Mouse (Mus musculus) stomach, embryonic 14.5 days (tissue): ENCODE measurements around the gene Hand2. TPM values are rescaled to one million over a fixed set of nuclear protein-coding genes. Genes with fewer than 3 reads are reported as not detected.

ENCODE experiments used
- ATAC-seq: fragments of 200-750 bp; cut with Nextera tagmentation; 2 replicates; pipeline ENCODE4 v1.8.0; 2017; ENCODE audit warnings: low read depth, moderate TSS enrichment; ENCODE audit not compliant: insufficient number of reproducible peaks, insufficient read depth, low FRiP score
- H3K27ac ChIP-seq: fragments of 300-500 bp; sonication (generic); 2 replicates; pipeline ENCODE4 v1.5.1; 2014; ENCODE audit warnings: mild to moderate bottlenecking, low read length, moderate library complexity, mixed read lengths
- H3K27me3 ChIP-seq: fragments of 300-500 bp; sonication (generic); 2 replicates; pipeline ENCODE4 v1.6.1; 2014; ENCODE audit warnings: low read length, control low read depth, mixed read lengths; ENCODE audit not compliant: control insufficient read depth, insufficient read depth
- H3K36me3 ChIP-seq: fragments of 300-500 bp; sonication (generic); 2 replicates; pipeline ENCODE4 v1.6.1; 2014; ENCODE audit warnings: mild to moderate bottlenecking, control low read depth, low read length, moderate library complexity, mixed read lengths; ENCODE audit not compliant: control insufficient read depth, insufficient read depth
- H3K4me1 ChIP-seq: fragments of 300-500 bp; sonication (generic); 2 replicates; pipeline ENCODE4 v1.6.1; 2014; ENCODE audit warnings: low read length, control low read depth, mixed read lengths; ENCODE audit not compliant: control insufficient read depth, insufficient read depth
- H3K4me2 ChIP-seq: fragments of 300-500 bp; sonication (generic); replicated peaks from 2 replicates; pipeline ENCODE4 v1.6.1; 2014; ENCODE audit warnings: low read depth, low read length, control low read depth
- H3K4me3 ChIP-seq: fragments of 300-500 bp; sonication (generic); 2 replicates; pipeline ENCODE4 v1.5.1; 2014; ENCODE audit warnings: low read depth, low read length, control low read depth
- H3K9ac ChIP-seq: fragments of 300-500 bp; sonication (generic); replicated peaks from 2 replicates; pipeline ENCODE4 v1.6.1; 2014; ENCODE audit warnings: low read depth, mild to moderate bottlenecking, control low read depth, low read length, moderate library complexity, mixed read lengths
- H3K9me3 ChIP-seq: fragments of 300-500 bp; sonication (generic); 2 replicates; pipeline ENCODE4 v1.6.1; 2016; ENCODE audit warnings: low read depth, low read length, control low read depth; ENCODE audit not compliant: control insufficient read depth
- WGBS: fragments of 180-500 bp; shearing (Covaris S2); extraction: QIAGEN DNeasy Blood & Tissue Kit; methylation state at CpG from one replicate; pipeline ENCODE4 v1.1.7; 2014; 5-methylcytosine and 5-hydroxymethylcytosine counted together
- polyA plus RNA-seq: library from polyadenylated mRNA; unstranded; fragments of >200 nt; fragmentation: Nextera tagmentation; extraction: Ambion mirVana; gene quantifications from 2 replicates; pipeline ENCODE4 v1.2.1, GENCODE M21; 2014

The Hand2 gene
- polyA plus RNA-seq, 1 experiment from 2014 or later, result 17.7 TPM

DNA sequence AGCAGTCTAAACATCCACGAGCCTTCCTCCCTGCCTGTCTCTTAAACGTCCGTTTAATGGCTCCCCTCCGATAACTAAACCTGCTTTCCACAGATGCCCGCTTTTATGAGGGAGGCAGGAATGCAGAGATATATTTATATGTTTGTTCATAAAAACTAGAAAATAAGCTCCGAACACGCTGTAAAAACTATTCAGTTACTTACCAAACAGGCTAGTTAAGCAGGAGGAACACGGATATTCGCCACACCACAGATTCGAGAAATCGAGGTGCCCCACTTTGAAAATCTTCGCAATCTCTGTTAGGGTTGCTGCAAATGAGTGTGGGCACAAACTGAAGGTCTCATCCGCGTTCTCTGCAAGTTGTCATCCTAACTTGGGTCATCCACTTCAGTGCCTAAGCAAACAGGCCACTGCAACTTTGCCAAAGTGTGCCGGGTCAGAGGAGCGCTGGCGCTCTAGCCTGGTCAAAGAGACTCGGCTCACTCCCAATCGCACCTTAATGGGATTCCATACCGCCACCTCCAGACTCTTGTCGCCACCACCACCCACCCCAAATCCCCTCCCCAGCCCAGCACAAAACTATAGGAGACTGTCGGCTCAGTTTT lies 700 bp upstream of the Hand2 start:
- ATAC-seq, result no peak
- WGBS, result 5% methylated on average over 22 of the region's 22 CpGs
- H3K27ac ChIP-seq, result peak overlapping the region; percentile 58
- H3K27me3 ChIP-seq, result 0 out of 2 replicates have a peak, but pooled peaks cover 7% of the 10 kb centered on the region
- H3K4me1 ChIP-seq, result 0 out of 2 replicates have a peak, but pooled peaks cover 3% of the 10 kb centered on the region
- peak overlapping the region; percentile 66 for H3K4me3 ChIP-seq
- peak overlapping the region; percentile 40 for H3K9ac ChIP-seq
- no peaks in the 10 kb centered on the region; the same call in 1 of the 2 replicates for H3K36me3 ChIP-seq
- peak overlapping the region; percentile 55 for H3K4me2 ChIP-seq
- no peaks in the 10 kb centered on the region for H3K9me3 ChIP-seq

DNA sequence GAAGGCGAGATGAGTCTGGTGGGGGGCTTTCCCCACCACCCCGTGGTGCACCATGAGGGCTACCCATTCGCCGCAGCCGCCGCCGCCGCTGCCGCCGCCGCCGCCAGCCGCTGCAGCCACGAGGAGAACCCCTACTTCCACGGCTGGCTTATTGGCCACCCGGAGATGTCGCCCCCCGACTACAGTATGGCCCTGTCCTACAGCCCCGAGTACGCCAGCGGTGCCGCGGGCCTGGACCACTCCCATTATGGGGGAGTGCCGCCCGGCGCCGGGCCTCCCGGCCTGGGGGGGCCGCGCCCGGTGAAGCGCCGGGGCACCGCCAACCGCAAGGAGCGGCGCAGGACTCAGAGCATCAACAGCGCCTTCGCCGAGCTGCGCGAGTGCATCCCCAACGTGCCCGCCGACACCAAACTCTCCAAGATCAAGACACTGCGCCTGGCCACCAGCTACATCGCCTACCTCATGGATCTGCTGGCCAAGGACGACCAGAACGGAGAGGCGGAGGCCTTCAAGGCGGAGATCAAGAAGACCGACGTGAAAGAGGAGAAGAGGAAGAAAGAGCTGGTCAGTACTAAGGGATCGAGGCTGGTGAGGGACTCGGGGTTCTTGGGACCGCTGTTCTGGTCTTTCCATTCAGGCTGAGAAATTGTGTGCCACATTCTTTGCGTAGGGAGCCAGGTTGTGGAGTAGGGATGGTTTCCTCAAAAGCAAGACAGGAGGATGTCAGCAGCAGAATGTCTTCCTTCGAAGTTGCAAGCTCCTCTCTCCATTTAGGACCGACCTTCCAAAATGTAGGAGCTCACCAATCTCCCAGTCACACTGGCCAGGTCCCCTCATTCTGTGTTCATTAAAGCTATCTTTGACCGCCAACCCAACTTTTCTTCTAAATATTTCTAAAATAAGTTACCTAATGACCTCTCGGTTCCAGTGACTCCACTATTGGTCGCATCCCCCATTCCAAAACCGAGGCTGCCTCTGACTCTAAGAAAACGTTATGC lies 1.4 kb downstream of the Hand2 start:
- no peaks in the 10 kb centered on the region for H3K9me3 ChIP-seq
- peak overlapping the region; percentile 95 for H3K27ac ChIP-seq
- no peaks in the 10 kb centered on the region; the same call in 1 of the 2 replicates for H3K36me3 ChIP-seq
- H3K4me3 ChIP-seq, result peak overlapping the region; percentile 66
- WGBS, result under 1% methylated on average over 61 of the region's 64 CpGs
- no peak for ATAC-seq
- peaks cover 3% of the 10 kb centered on the region; the same call in 1 of the 2 replicates for H3K4me1 ChIP-seq
- H3K9ac ChIP-seq, result peak overlapping the region; percentile 95
- peaks cover 18% of the 10 kb centered on the region; the same call in 1 of the 2 replicates for H3K27me3 ChIP-seq
- H3K4me2 ChIP-seq, result peak overlapping the region; percentile 55

DNA sequence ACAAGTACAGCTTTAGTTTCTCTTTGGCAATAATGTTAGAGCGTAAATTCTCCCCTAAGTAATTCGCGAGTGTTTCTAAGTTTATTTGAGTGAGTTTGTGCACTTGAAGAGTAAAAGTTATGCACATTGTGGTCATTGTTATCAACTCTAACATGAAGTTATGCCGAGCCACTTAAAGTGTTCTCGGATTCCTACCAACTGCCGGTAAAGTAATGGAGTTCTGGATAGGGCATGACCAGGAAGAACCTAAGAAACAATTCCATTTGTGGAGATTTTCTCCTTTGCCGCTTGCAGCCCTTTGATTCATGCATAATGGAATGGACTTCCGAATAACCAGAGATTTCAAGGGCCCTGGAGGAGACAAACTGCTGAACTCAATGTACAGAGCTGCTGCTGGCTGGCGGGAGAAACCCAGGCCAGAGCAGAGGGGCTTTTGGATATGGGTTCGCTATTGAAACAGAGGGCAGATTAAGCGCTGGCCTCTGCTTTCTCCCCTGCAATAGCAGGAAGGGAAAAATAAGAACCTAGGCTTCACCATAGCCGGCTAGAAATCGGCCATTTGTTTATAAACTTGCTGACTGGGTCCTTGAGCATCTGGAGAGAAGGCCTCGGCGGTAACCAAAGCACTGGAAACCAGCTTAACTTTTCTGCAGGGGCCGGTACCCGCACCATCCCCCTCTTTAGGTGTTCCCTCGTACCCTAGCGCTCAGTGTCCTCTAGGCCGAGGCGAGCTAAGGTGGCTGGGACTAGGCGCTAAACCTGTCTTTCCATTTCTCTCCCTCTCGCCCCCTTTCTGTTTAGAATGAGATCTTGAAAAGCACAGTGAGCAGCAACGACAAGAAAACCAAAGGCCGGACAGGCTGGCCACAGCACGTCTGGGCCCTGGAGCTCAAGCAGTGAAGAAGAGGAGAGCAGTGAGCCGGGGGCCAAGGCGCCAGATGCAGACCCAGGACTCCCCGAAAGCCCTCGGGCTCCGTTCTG lies 2.5 kb downstream of the Hand2 start:
- H3K27ac ChIP-seq, result peak overlapping the region; percentile 95
- H3K9ac ChIP-seq, result peak overlapping the region; percentile 95
- H3K4me2 ChIP-seq, result peak overlapping the region; percentile 55
- H3K9me3 ChIP-seq, result no peaks in the 10 kb centered on the region
- WGBS, result 5% methylated on average over 31 of the region's 31 CpGs
- H3K27me3 ChIP-seq, result peaks cover 17% of the 10 kb centered on the region; the same call in 1 of the 2 replicates
- H3K4me3 ChIP-seq, result peak overlapping the region; percentile 66
- H3K36me3 ChIP-seq, result no peaks in the 10 kb centered on the region; the same call in 1 of the 2 replicates
- no peak for ATAC-seq
- H3K4me1 ChIP-seq, result peaks cover 2% of the 10 kb centered on the region; the same call in 1 of the 2 replicates

DNA sequence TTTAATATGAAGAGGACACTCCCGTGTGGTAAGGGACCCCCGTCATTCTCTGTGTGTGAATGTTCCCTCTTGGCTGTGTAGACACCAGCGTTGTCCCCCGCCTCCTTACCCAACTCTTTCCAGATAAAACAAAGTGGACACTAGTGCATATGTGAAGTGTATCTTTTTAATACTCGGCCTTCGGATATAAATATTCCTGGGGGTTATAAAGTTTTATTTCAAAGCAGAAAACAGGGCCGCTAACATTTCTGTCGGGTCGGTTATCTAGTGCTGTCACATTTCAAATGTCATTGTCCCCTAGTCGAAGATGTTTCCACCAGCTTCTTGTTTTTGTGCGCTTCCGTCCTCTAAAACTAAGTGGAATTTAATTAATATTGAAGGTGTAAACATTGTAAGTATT lies 3.3 kb downstream of the Hand2 start:
- Histone ChIP-seq H3K4me3 (peak overlapping the region; percentile 66), H3K9ac (peak overlapping the region; percentile 95), H3K27ac (peak overlapping the region; percentile 95), H3K4me2 (peak overlapping the region; percentile 55), H3K36me3 (no peaks in the 10 kb centered on the region; the same call in 1 of the 2 replicates), H3K9me3 (no peaks in the 10 kb centered on the region), H3K4me1 (peaks cover 9% of the 10 kb centered on the region; the same call in 1 of the 2 replicates), H3K27me3 (peaks cover 15% of the 10 kb centered on the region)
- 15% methylated on average over 12 of the region's 12 CpGs for WGBS
- no peak for ATAC-seq

DNA sequence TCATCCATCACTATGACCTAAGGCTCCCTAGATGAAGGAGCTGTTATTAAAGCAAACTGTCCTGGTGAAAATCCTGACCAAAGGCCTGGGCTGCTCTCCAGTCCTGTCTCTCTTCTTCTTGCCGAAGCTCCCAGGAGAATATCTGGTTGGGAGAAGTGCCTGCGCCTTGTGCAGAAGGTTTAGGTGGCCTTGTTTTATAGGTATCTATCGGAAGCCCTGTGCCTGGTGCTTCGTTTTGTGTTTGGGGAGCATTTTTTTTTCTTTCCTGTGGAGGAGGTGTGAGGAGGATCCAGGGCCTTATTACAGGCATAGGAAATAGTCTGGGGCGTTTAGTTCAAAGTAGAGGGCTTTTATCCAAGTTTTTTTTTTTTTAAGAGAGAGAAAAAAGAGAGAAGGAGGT lies 3.9 kb downstream of the Hand2 start:
- peaks cover 18% of the 10 kb centered on the region for H3K27me3 ChIP-seq
- peak overlapping the region; percentile 55 for H3K4me2 ChIP-seq
- H3K27ac ChIP-seq, result peak overlapping the region; percentile 85; the same call in 1 of the 2 replicates
- peaks cover 9% of the 10 kb centered on the region; the same call in 1 of the 2 replicates for H3K4me1 ChIP-seq
- WGBS, result 16% methylated on average over 5 of the region's 5 CpGs
- no peaks in the 10 kb centered on the region for H3K9me3 ChIP-seq
- ATAC-seq, result no peak
- peak overlapping the region; percentile 66 for H3K4me3 ChIP-seq
- peak overlapping the region; percentile 95 for H3K9ac ChIP-seq
- H3K36me3 ChIP-seq, result no peaks in the 10 kb centered on the region; the same call in 1 of the 2 replicates

DNA sequence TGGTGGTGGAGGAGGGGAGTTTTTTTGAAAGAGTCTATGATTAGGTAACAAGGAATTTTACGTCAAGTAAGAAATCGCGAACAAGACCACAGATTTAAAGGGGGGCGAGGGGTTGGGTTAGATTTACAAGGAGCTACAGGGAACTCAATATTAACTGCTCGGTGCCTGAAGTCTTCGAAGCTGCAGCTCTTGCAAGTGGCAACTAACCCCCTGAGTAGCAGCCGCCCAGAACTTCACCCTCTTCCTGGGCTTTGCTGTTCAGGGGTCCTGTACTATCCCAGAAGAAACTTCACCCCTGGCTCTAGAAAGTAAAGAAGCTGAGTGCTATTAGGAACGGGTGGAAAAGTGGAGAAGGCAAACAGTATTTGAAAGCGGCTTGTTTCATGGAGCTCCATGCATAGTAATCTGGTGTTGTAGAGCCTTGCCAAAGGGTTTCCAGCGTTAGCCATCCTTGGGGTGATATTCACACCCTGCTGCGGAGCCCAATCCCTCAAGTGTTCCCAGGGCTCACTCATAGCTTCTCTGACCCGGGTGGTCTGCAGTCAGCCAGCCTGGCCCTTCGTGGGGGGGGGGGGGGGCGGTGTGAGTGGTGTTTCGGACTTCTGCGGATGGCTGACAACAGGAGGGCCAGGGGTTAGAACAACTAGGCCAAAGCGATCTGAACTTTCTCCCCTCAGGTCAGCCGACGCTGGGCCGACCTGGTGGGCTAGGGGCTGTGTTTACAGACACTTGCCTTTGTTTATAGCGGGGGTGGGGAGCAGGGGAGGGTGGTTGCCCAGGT lies 4.5 kb downstream of the Hand2 start:
- WGBS, result 10% methylated on average over 21 of the region's 21 CpGs
- peak overlapping the region; percentile 66 for H3K4me3 ChIP-seq

More for the DNA sequence above, 4.5 kb downstream of the Hand2 start:
- no peak for ATAC-seq
- Histone ChIP-seq H3K9me3 (no peaks in the 10 kb centered on the region), H3K9ac (peak overlapping the region; percentile 95), H3K4me2 (peak overlapping the region; percentile 55), H3K36me3 (no peaks in the 10 kb centered on the region; the same call in 1 of the 2 replicates), H3K27ac (peak overlapping the region; percentile 85), H3K4me1 (peaks cover 9% of the 10 kb centered on the region; the same call in 1 of the 2 replicates), H3K27me3 (peaks cover 18% of the 10 kb centered on the region)
